Mouse (Mus musculus): ENCODE data around the gene Plxnb3. TPM values are rescaled to one million over a fixed set of nuclear protein-coding genes. Genes with fewer than 3 reads are reported as not detected.

The Plxnb3 gene
- polyA plus RNA-seq, 1 experiment from 2014 or later, result 0.46 TPM

- peak within 1 kb of the TSS; percentile 77 for H3K9ac ChIP-seq
- peak within 1 kb of the TSS; percentile 88 for H3K27ac ChIP-seq
- H3K9me3 ChIP-seq, result no peaks in the 10 kb centered on the region
- H3K27me3 ChIP-seq, result peaks cover 4% of the 10 kb centered on the region; the same call in 1 of the 2 replicates
- peaks cover 8% of the 10 kb centered on the region; the same call in 1 of the 2 replicates for H3K4me1 ChIP-seq
- H3K36me3 ChIP-seq, result 0 out of 2 replicates have a peak, but pooled peaks cover 13% of the 10 kb centered on the region
- H3K4me3 ChIP-seq, result peak within 1 kb of the TSS; percentile 59
- peak; percentile 94 for ATAC-seq (ENCODE audit: insufficient number of reproducible peaks, insufficient read depth, low FRiP score, low TSS enrichment, low read depth)
- peak within 1 kb of the TSS; percentile 68 for H3K4me2 ChIP-seq
- 23% methylated on average over 52 of the region's 52 CpGs for WGBS
Measured at GRCm38 (mm10) chrX:73786364-73787224, 29.7 kb downstream of the Plxnb3 start, which contains the start of the genes Idh3g and Ssr4. Idh3g (minus strand) TSS chrX:73786897. Ssr4 (plus strand) TSS chrX:73787028.

DNA sequence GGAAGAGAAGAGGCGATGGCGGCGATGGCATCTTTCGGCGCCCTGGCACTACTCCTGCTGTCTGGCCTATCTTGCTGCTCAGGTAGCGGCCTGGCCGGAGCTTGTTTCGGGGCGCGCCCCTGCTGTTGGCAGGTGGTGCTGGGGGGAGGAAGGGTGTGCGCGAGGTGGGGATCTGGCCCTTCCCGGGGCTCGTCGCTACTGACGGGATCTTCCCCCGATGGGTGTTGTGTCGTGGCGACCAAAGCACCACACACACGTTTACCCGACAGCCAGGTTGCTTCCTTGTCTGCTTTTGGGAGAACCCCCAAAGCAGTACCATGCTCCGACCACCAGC, 30.3 kb downstream of the Plxnb3 start:
- ATAC-seq (ENCODE audit: insufficient number of reproducible peaks, insufficient read depth, low FRiP score, low TSS enrichment, low read depth), result peak; percentile 7; the same call in 1 of the 2 replicates
- H3K4me2 ChIP-seq, result peak overlapping the region; percentile 68
- 31% methylated on average over 18 of the region's 22 CpGs for WGBS

GRCm38 (mm10) chrX:73788501-73788900, 31.6 kb downstream of the Plxnb3 start:
- Histone ChIP-seq H3K27ac (no peak overlapping the region), H3K36me3 (0 out of 2 replicates have a peak, but pooled peaks cover 13% of the 10 kb centered on the region), H3K4me2 (peak overlapping the region; percentile 68), H3K4me1 (peaks cover 8% of the 10 kb centered on the region; the same call in 1 of the 2 replicates), H3K9ac (peak overlapping the region; percentile 77), H3K9me3 (no peaks in the 10 kb centered on the region), H3K27me3 (peaks cover 4% of the 10 kb centered on the region; the same call in 1 of the 2 replicates), H3K4me3 (0 out of 2 replicates have a peak overlapping the region, but pooled peaks have one; percentile 59)
- 100% methylated on average over 1 of the region's 1 CpGs for WGBS
- no peak for ATAC-seq (ENCODE audit: insufficient number of reproducible peaks, insufficient read depth, low FRiP score, low TSS enrichment, low read depth)

More for the DNA sequence above, 30.3 kb downstream of the Plxnb3 start:
- H3K27me3 ChIP-seq, result peaks cover 4% of the 10 kb centered on the region; the same call in 1 of the 2 replicates
- peak overlapping the region; percentile 59 for H3K4me3 ChIP-seq
- H3K9ac ChIP-seq, result peak overlapping the region; percentile 77
- H3K4me1 ChIP-seq, result peaks cover 8% of the 10 kb centered on the region; the same call in 1 of the 2 replicates
- H3K36me3 ChIP-seq, result 0 out of 2 replicates have a peak, but pooled peaks cover 13% of the 10 kb centered on the region
- no peaks in the 10 kb centered on the region for H3K9me3 ChIP-seq
- H3K27ac ChIP-seq, result peak overlapping the region; percentile 88

- Histone ChIP-seq H3K9ac (no peak overlapping the region), H3K9me3 (no peaks in the 10 kb centered on the region), H3K27me3 (no peaks in the 10 kb centered on the region), H3K4me2 (no peak overlapping the region), H3K4me1 (peaks cover 7% of the 10 kb centered on the region; the same call in 1 of the 2 replicates), H3K27ac (peak overlapping the region; percentile 57; the same call in 1 of the 2 replicates), H3K4me3 (no peak overlapping the region), H3K36me3 (peaks cover 25% of the 10 kb centered on the region)
- no peak for ATAC-seq (ENCODE audit: insufficient number of reproducible peaks, insufficient read depth, low FRiP score, low TSS enrichment, low read depth)
Measured at GRCm38 (mm10) chrX:73793039-73793438, 36.1 kb downstream of the Plxnb3 start.

GRCm38 (mm10) chrX:73793505-73793904, 36.6 kb downstream of the Plxnb3 start:
- 30% methylated on average over 1 of the region's 1 CpGs for WGBS
- H3K4me3 ChIP-seq, result no peak overlapping the region
- H3K27ac ChIP-seq, result peak overlapping the region; percentile 57; the same call in 1 of the 2 replicates
- no peaks in the 10 kb centered on the region for H3K27me3 ChIP-seq
- H3K36me3 ChIP-seq, result peaks cover 25% of the 10 kb centered on the region
- no peaks in the 10 kb centered on the region for H3K9me3 ChIP-seq
- no peak overlapping the region for H3K4me2 ChIP-seq
- no peak for ATAC-seq (ENCODE audit: insufficient number of reproducible peaks, insufficient read depth, low FRiP score, low TSS enrichment, low read depth)
- no peak overlapping the region for H3K9ac ChIP-seq
- peaks cover 2% of the 10 kb centered on the region; the same call in 1 of the 2 replicates for H3K4me1 ChIP-seq

DNA sequence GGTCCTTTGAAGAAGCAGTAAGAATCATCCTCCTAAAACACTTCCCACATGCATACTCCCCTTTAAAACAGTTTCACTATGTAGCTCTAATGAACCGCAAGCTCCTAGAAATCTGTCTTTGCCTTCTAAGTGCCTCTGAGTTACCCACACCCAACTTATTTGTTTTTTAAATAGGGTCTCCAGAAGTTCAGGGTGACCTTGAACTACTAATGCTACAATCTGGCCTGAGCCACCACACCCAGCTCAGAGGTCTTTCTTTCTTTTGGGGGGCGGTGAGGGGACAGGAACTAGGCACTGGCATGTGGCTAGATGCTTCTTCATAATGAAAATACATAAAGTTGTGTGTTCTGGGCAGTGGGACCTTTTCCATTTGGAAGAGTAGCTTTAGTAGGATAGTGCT, 40.6 kb downstream of the Plxnb3 start:
- Histone ChIP-seq H3K36me3 (peaks cover 12% of the 10 kb centered on the region), H3K9ac (no peak overlapping the region), H3K9me3 (no peaks in the 10 kb centered on the region), H3K4me3 (no peak overlapping the region), H3K27ac (no peak overlapping the region), H3K4me2 (no peak overlapping the region), H3K27me3 (0 out of 2 replicates have a peak, but pooled peaks cover 3% of the 10 kb centered on the region), H3K4me1 (no peaks in the 10 kb centered on the region)
- WGBS, result 84% methylated on average over 2 of the region's 2 CpGs
- ATAC-seq (ENCODE audit: insufficient number of reproducible peaks, insufficient read depth, low FRiP score, low TSS enrichment, low read depth), result no peak

GRCm38 (mm10) chrX:73798502-73798901, 41.6 kb downstream of the Plxnb3 start:
- 37% methylated on average over 9 of the region's 9 CpGs for WGBS
- Histone ChIP-seq H3K4me2 (no peak overlapping the region), H3K36me3 (peaks cover 12% of the 10 kb centered on the region), H3K27me3 (0 out of 2 replicates have a peak, but pooled peaks cover 3% of the 10 kb centered on the region), H3K4me1 (no peaks in the 10 kb centered on the region), H3K9me3 (no peaks in the 10 kb centered on the region), H3K9ac (no peak overlapping the region), H3K27ac (no peak overlapping the region), H3K4me3 (no peak overlapping the region)
- ATAC-seq (ENCODE audit: insufficient number of reproducible peaks, insufficient read depth, low FRiP score, low TSS enrichment, low read depth), result no peak

- no peaks in the 10 kb centered on the region for H3K4me1 ChIP-seq
- H3K4me2 ChIP-seq, result no peak overlapping the region
- no peak overlapping the region for H3K27ac ChIP-seq
- no peaks in the 10 kb centered on the region for H3K36me3 ChIP-seq
- no peak for ATAC-seq (ENCODE audit: insufficient number of reproducible peaks, insufficient read depth, low FRiP score, low TSS enrichment, low read depth)
- H3K9me3 ChIP-seq, result no peaks in the 10 kb centered on the region
- H3K4me3 ChIP-seq, result no peak overlapping the region
- 0 out of 2 replicates have a peak, but pooled peaks cover under 1% of the 10 kb centered on the region for H3K27me3 ChIP-seq
- H3K9ac ChIP-seq, result no peak overlapping the region
- 63% methylated on average over 1 of the region's 1 CpGs for WGBS
Measured at GRCm38 (mm10) chrX:73805814-73806213, 48.9 kb downstream of the Plxnb3 start.

GRCm38 (mm10) chrX:73815072-73815471, 58.2 kb downstream of the Plxnb3 start:
- Histone ChIP-seq H3K4me2 (peak overlapping the region; percentile 54), H3K27me3 (no peaks in the 10 kb centered on the region), H3K4me1 (no peaks in the 10 kb centered on the region), H3K27ac (no peak overlapping the region), H3K4me3 (peak overlapping the region; percentile 39), H3K36me3 (no peaks in the 10 kb centered on the region), H3K9ac (peak overlapping the region; percentile 70), H3K9me3 (no peaks in the 10 kb centered on the region)
- 20% methylated on average over 14 of the region's 14 CpGs for WGBS
- ATAC-seq (ENCODE audit: insufficient number of reproducible peaks, insufficient read depth, low FRiP score, low TSS enrichment, low read depth), result no peak

- WGBS, result 51% methylated on average over 3 of the region's 3 CpGs
- no peaks in the 10 kb centered on the region for H3K36me3 ChIP-seq
- no peak overlapping the region for H3K4me2 ChIP-seq
- H3K27ac ChIP-seq, result no peak overlapping the region
- H3K4me3 ChIP-seq, result no peak overlapping the region
- H3K4me1 ChIP-seq, result no peaks in the 10 kb centered on the region
- H3K9me3 ChIP-seq, result no peaks in the 10 kb centered on the region
- no peak overlapping the region for H3K9ac ChIP-seq
- no peaks in the 10 kb centered on the region for H3K27me3 ChIP-seq
- no peak for ATAC-seq (ENCODE audit: insufficient number of reproducible peaks, insufficient read depth, low FRiP score, low TSS enrichment, low read depth)
Measured at GRCm38 (mm10) chrX:73816596-73817314, 59.9 kb downstream of the Plxnb3 start.
